In genomic region chr11:69192840-69193239, GRCm38 (mm10) we compare ENCODE assay signal across 10 mouse cellular contexts. TPM values are rescaled to one million over a fixed set of nuclear protein-coding genes. Genes with fewer than 3 reads are reported as not detected.
DNase-seq lines count a peak whose midpoint lies in the region.
"Had no signal": no experiment of that assay in that cellular context is flagged by ENCODE, and none has a peak within 500 bp of the region (broad histone marks: within the 10 kb centered on the region; RNA-seq: fewer than 3 reads in every experiment).

No protein-coding gene starts in this region.

- peak; percentile 32 for DNase-seq in kidney, adult 9 months
- no peak for DNase-seq in kidney, adult 11 months
- DNase-seq in CD4-positive helper T cell, adult 2 months (ENCODE audit: low read depth, low spot score) = peak; percentile 51
- peak; percentile 32 for DNase-seq in T-cell, adult 2 months (ENCODE audit: low spot score)
- DNase-seq in embryo, embryonic 10.5 days (ENCODE audit: low spot score) = peak; percentile 72
- peak; percentile 41 to 48 for DNase-seq in left cerebral cortex, postnatal 14 days (ENCODE audit: low spot score in 2 of 2)
- peak; percentile 44 for DNase-seq in thymus, postnatal 0 days (ENCODE audit: low spot score)
- DNase-seq in gastrocnemius, postnatal 10 days = no peak

- intact Hi-C loops in left cerebral cortex, postnatal 14 days (cut with DNase I) = loop anchor here (1.0 kb wide), 1 partner anchor 52 kb away; no protein-coding TSS in a partner anchor

RNA-seq across cellular contexts. Expression of gene Alox8, which starts 4.8 kb away (rescaled TPM):
- 1 to 10 TPM; 3.7 to 4.1 TPM for total RNA-seq in left cerebral cortex, postnatal 14 days (2021)
- polyA plus RNA-seq in thymus, postnatal 0 days (2015; fragmentation: Nextera tagmentation; extraction: Ambion mirVana) = 0.14 and 0.17 TPM in 2 replicates
- total RNA-seq in gastrocnemius, postnatal 10 days (2021) = under 1 TPM in 1 of 2 experiments, not detected in 1; 0.09 TPM
- polyA plus RNA-seq: erythroblast, embryonic 14.5 days had no signal

RNA-seq across cellular contexts. Expression of gene Alox12b, which starts 36.1 kb away (rescaled TPM):
- 1 to 10 TPM; 1.5 to 1.9 TPM for total RNA-seq in left cerebral cortex, postnatal 14 days (2021)
- polyA plus RNA-seq in thymus, postnatal 0 days (2015; fragmentation: Nextera tagmentation; extraction: Ambion mirVana) = 0.44 and 0.49 TPM in 2 replicates
- not detected for total RNA-seq in gastrocnemius, postnatal 10 days (2021)
- polyA plus RNA-seq: erythroblast, embryonic 14.5 days; lung, embryonic 16.5 days had no signal

RNA-seq across cellular contexts. Expression of gene Gucy2e, which starts 44.0 kb away (rescaled TPM):
- under 1 TPM; 0.40 to 0.80 TPM for total RNA-seq in left cerebral cortex, postnatal 14 days (2021)
- polyA plus RNA-seq in thymus, postnatal 0 days (2015; fragmentation: Nextera tagmentation; extraction: Ambion mirVana) = not detected in 2 replicates
- not detected for total RNA-seq in gastrocnemius, postnatal 10 days (2021)
- polyA plus RNA-seq: erythroblast, embryonic 14.5 days had no signal

Comparison
In these comparisons a context has a peak if more than half of its experiments do, and no peak if none do; other contexts are left out.
1. DNase-seq: peak in kidney, adult 9 months (single experiment), CD4-positive helper T cell, adult 2 months (single experiment), T-cell, adult 2 months (single experiment), embryo, embryonic 10.5 days (single experiment), left cerebral cortex, postnatal 14 days (2 of 2) and thymus, postnatal 0 days (single experiment); none in kidney, adult 11 months (single experiment) and gastrocnemius, postnatal 10 days (single experiment).
2. RNA of gene Alox8, which starts 4.8 kb away (total RNA-seq): 3.7 to 4.1 TPM in left cerebral cortex, postnatal 14 days; 0.09 TPM in gastrocnemius, postnatal 10 days; every median in the first group is over 4 times any median in the second.